Mouse (Mus musculus): Measurements from ENCODE around the gene Olfr1314. TPM values are rescaled to one million over a fixed set of nuclear protein-coding genes. Genes with fewer than 3 reads are reported as not detected.

Gene Olfr1314
- not detected in 2 replicates for polyA plus RNA-seq (2015; fragmentation: Nextera tagmentation; extraction: Ambion mirVana)

DNA sequence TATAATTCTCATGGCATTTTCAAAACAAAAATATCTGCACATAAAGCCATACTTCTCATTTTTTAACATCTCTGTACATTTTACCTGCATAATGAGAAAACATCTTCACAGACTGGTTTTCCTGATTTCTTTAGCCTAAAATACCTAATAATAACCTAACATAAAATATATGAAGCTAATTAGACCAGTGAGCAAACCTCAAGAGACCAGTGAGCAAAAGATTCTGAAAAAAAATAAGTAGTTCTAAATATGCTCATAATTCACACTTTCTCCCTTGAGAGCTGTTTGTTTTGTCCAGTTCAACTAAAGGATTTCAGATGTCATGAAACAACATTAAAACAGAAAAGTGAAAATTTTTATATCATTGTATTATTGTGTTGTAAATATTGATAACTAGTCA, at the start of gene Olfr1314:
Gene Olfr1314 (minus strand): TSS at position 101 of the 400 bp plus-strand sequence.
- Histone ChIP-seq H3K9ac (replicated peaks) (no peak within 1 kb of the TSS), H3K9me3 (replicated peaks) (no peaks in the 10 kb centered on the region), H3K27ac (replicated peaks) (no peak within 1 kb of the TSS), H3K36me3 (no peaks in the 10 kb centered on the region), H3K4me3 (replicated peaks) (no peak within 1 kb of the TSS), H3K27me3 (replicated peaks) (no peaks in the 10 kb centered on the region), H3K4me1 (no peaks in the 10 kb centered on the region), H3K4me2 (no peak within 1 kb of the TSS)
- ATAC-seq (ENCODE audit: low FRiP score), result no peak

DNA sequence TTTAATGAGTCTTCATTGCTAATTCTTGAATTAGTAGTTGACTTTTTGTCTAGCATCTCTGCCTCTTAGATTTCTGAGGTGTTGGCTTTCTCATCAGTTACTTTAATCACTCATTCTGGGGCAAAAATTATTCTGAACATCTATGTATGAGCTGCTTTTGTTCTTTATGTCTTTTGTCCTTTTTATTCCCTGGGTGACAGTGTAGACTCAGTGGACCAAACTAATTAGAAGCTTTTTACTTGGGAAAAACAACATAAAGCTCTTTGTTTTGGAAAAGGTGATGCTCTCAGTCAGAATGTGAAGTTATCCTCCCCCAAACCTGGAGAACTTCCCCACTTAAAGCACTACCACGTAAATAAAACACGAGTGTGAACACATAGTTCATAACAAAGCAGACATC, 43.4 kb upstream of the Olfr1314 start, which contains the start of gene Olfr1317:
Gene Olfr1317 (plus strand): TSS at position 301 of the 400 bp plus-strand sequence.
- no peak within 1 kb of the TSS for H3K27ac ChIP-seq (replicated peaks)
- no peaks in the 10 kb centered on the region for H3K9me3 ChIP-seq (replicated peaks)
- ATAC-seq (ENCODE audit: low FRiP score), result no peak
- no peak within 1 kb of the TSS for H3K9ac ChIP-seq (replicated peaks)
- H3K4me1 ChIP-seq, result no peaks in the 10 kb centered on the region
- 82% methylated on average over 2 of the region's 2 CpGs for WGBS
- H3K27me3 ChIP-seq (replicated peaks), result no peaks in the 10 kb centered on the region
- no peak within 1 kb of the TSS for H3K4me3 ChIP-seq (replicated peaks)
- no peak within 1 kb of the TSS for H3K4me2 ChIP-seq
- H3K36me3 ChIP-seq, result no peaks in the 10 kb centered on the region

DNA sequence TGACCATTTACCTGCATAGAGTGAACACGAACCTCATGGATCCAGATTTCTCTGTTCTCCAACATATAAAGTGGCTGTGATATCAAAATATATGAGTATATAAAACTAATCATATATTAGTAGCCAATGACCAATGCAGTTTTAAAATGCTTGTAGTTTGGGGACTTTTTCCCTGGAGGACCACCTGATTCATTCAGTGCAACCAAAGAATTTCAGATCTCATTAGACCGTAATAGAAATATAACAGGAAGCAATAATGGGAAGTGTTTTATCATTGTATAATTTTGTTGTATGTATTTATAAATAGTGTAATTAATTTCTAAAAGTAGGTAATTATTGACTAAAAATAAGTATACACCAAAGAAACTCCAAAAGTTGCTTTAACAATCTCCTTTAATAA, 38.3 kb upstream of the Olfr1314 start, which contains the start of gene Olfr1316:
Gene Olfr1316 (minus strand): TSS at position 101 of the 400 bp plus-strand sequence.
- Histone ChIP-seq H3K4me1 (no peaks in the 10 kb centered on the region), H3K9me3 (replicated peaks) (no peaks in the 10 kb centered on the region), H3K4me2 (no peak within 1 kb of the TSS), H3K27me3 (replicated peaks) (no peaks in the 10 kb centered on the region), H3K4me3 (replicated peaks) (no peak within 1 kb of the TSS), H3K27ac (replicated peaks) (no peak within 1 kb of the TSS), H3K9ac (replicated peaks) (no peak within 1 kb of the TSS), H3K36me3 (no peaks in the 10 kb centered on the region)
- WGBS, result 90% methylated on average over 2 of the region's 2 CpGs
- no peak for ATAC-seq (ENCODE audit: low FRiP score)

DNA sequence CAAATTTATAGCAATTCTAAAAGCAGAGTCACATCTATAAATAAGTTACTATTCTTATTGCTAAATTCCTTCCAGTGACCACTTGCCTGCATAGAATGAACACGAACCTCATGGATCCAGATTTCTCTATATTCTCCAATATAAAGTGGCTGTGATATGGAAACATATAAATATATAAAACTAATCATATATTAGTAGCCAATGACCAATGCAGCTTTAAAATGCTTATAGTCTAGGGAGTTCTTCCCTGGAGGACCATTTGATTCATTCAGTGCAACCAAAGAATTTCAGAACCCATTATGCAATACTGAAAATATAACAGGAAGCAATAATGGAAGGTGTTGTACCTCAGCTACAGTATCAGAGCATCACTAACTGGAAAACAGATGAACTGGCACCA, 18.8 kb upstream of the Olfr1314 start, which contains the start of gene Olfr1315-ps1:
Gene Olfr1315-ps1 (minus strand): TSS at position 101 of the 400 bp plus-strand sequence.
- no peaks in the 10 kb centered on the region for H3K27me3 ChIP-seq (replicated peaks)
- no peak within 1 kb of the TSS for H3K9ac ChIP-seq (replicated peaks)
- H3K9me3 ChIP-seq (replicated peaks), result no peaks in the 10 kb centered on the region
- H3K4me2 ChIP-seq, result no peak within 1 kb of the TSS
- no peak for ATAC-seq (ENCODE audit: low FRiP score)
- H3K4me1 ChIP-seq, result no peaks in the 10 kb centered on the region
- no peaks in the 10 kb centered on the region for H3K36me3 ChIP-seq
- H3K4me3 ChIP-seq (replicated peaks), result no peak within 1 kb of the TSS
- WGBS, result 80% methylated on average over 1 of the region's 1 CpGs
- no peak within 1 kb of the TSS for H3K27ac ChIP-seq (replicated peaks)

DNA sequence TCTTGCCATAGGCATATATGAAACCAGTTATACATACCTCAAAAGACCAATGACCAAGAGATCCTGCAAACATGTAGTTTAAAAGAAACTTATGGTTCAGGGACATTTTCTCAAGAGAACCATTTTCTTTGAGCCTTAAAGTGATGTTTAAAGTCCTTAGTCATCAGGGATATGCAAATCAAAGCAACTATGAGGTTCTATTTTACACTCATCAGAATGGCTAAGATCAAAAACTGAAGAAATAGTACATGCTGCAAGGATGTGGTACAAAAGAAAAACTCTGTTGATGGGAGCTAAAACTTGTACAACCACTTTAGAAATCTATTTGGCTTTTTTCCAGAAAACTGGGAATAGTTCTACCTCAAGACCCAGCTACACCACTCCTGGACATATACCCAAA, 18.8 kb downstream of the Olfr1314 start, which contains the start of gene Olfr1313:
Gene Olfr1313 (minus strand): TSS at position 101 of the 400 bp plus-strand sequence.
- no peaks in the 10 kb centered on the region for H3K4me1 ChIP-seq
- no peaks in the 10 kb centered on the region for H3K27me3 ChIP-seq (replicated peaks)
- no peaks in the 10 kb centered on the region for H3K36me3 ChIP-seq
- H3K4me3 ChIP-seq (replicated peaks), result no peak within 1 kb of the TSS
- no peak within 1 kb of the TSS for H3K9ac ChIP-seq (replicated peaks)
- H3K27ac ChIP-seq (replicated peaks), result no peak within 1 kb of the TSS
- no peak within 1 kb of the TSS for H3K4me2 ChIP-seq
- no peaks in the 10 kb centered on the region for H3K9me3 ChIP-seq (replicated peaks)
- no peak for ATAC-seq (ENCODE audit: low FRiP score)

DNA sequence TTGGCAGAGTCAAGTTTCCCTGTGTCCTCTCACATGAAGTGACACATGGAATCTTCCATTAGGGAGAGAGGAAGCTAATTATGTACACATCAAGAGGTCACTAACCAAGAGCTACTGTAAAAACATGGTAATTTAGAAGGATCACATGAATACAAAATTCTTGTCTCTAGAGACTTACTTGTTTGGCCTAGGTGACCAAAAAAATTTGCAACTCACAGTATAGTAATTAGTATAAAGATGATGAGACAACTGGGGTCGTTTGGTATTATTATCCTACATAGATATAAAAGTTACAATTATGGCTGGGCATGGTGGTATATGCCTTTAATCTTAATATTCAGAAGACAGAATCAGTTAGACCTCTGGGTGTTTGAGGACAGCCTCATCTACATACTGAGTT, 46.4 kb downstream of the Olfr1314 start, which contains the start of gene Olfr1312:
Gene Olfr1312 (minus strand): TSS at position 101 of the 400 bp plus-strand sequence.
- no peak within 1 kb of the TSS for H3K4me3 ChIP-seq (replicated peaks)
- no peaks in the 10 kb centered on the region for H3K27me3 ChIP-seq (replicated peaks)
- no peak for ATAC-seq (ENCODE audit: low FRiP score)
- no peaks in the 10 kb centered on the region for H3K4me1 ChIP-seq
- H3K27ac ChIP-seq (replicated peaks), result no peak within 1 kb of the TSS
- 38% methylated on average over 1 of the region's 1 CpGs for WGBS
- no peak within 1 kb of the TSS for H3K9ac ChIP-seq (replicated peaks)
- H3K36me3 ChIP-seq, result no peaks in the 10 kb centered on the region
- no peak within 1 kb of the TSS for H3K4me2 ChIP-seq
- no peaks in the 10 kb centered on the region for H3K9me3 ChIP-seq (replicated peaks)

Other genes starting within 250 kb of the Olfr1314 start
- not detected in 2 replicates for gene Olfr1305, start 219.6 kb downstream of the Olfr1314 start, polyA plus RNA-seq (2015; fragmentation: Nextera tagmentation; extraction: Ambion mirVana)
- gene Olfr1306, start 180.5 kb downstream of the Olfr1314 start, polyA plus RNA-seq (2015; fragmentation: Nextera tagmentation; extraction: Ambion mirVana), result not detected in 2 replicates
- gene Olfr1307, start 147.3 kb downstream of the Olfr1314 start, polyA plus RNA-seq (2015; fragmentation: Nextera tagmentation; extraction: Ambion mirVana), result 0.01 TPM in 1 of 2 replicates, not detected in the other
- gene Olfr1308, start 131.8 kb downstream of the Olfr1314 start, polyA plus RNA-seq (2015; fragmentation: Nextera tagmentation; extraction: Ambion mirVana), result not detected in 2 replicates
- gene Olfr1309, start 106.5 kb downstream of the Olfr1314 start, polyA plus RNA-seq (2015; fragmentation: Nextera tagmentation; extraction: Ambion mirVana), result not detected in 2 replicates
- not detected in 2 replicates for gene Olfr1310, start 84.1 kb downstream of the Olfr1314 start, polyA plus RNA-seq (2015; fragmentation: Nextera tagmentation; extraction: Ambion mirVana)
- gene Olfr1311, start 72.4 kb downstream of the Olfr1314 start, polyA plus RNA-seq (2015; fragmentation: Nextera tagmentation; extraction: Ambion mirVana), result not detected in 2 replicates
- gene Olfr1312, start 46.5 kb downstream of the Olfr1314 start, polyA plus RNA-seq (2015; fragmentation: Nextera tagmentation; extraction: Ambion mirVana), result not detected in 2 replicates
- gene Olfr1313, start 18.9 kb downstream of the Olfr1314 start, polyA plus RNA-seq (2015; fragmentation: Nextera tagmentation; extraction: Ambion mirVana), result not detected in 2 replicates
- not detected in 2 replicates for gene Olfr1315-ps1, start 18.7 kb upstream of the Olfr1314 start, polyA plus RNA-seq (2015; fragmentation: Nextera tagmentation; extraction: Ambion mirVana)
- not detected in 2 replicates for gene Olfr1316, start 38.2 kb upstream of the Olfr1314 start, polyA plus RNA-seq (2015; fragmentation: Nextera tagmentation; extraction: Ambion mirVana)
- not detected in 2 replicates for gene Olfr1317, start 43.5 kb upstream of the Olfr1314 start, polyA plus RNA-seq (2015; fragmentation: Nextera tagmentation; extraction: Ambion mirVana)
- gene Olfr1318, start 57.4 kb upstream of the Olfr1314 start, polyA plus RNA-seq (2015; fragmentation: Nextera tagmentation; extraction: Ambion mirVana), result not detected in 2 replicates
- gene Lpcat4, start 142.7 kb upstream of the Olfr1314 start, polyA plus RNA-seq (2015; fragmentation: Nextera tagmentation; extraction: Ambion mirVana), result 26.7 and 27.8 TPM in 2 replicates
- gene Nutm1, start 162.5 kb upstream of the Olfr1314 start, polyA plus RNA-seq (2015; fragmentation: Nextera tagmentation; extraction: Ambion mirVana), result not detected in 2 replicates
- gene Nop10, start 165.1 kb upstream of the Olfr1314 start, polyA plus RNA-seq (2015; fragmentation: Nextera tagmentation; extraction: Ambion mirVana), result 205 and 216 TPM in 2 replicates
- 15.1 and 15.2 TPM in 2 replicates for gene Slc12a6, start 169.0 kb upstream of the Olfr1314 start, polyA plus RNA-seq (2015; fragmentation: Nextera tagmentation; extraction: Ambion mirVana)
- not detected in 2 replicates for gene Gm21985, start 169.5 kb upstream of the Olfr1314 start, polyA plus RNA-seq (2015; fragmentation: Nextera tagmentation; extraction: Ambion mirVana)

Data from neural tube, embryonic 15.5 days (tissue).